Mouse (Mus musculus): Measurements from ENCODE around the gene Mtch2.
A peak's percentile ranks its signal among the peaks of the same experiment; 100 is the strongest.
"Not testable (repeated sequence)": the region's sequence is repeated elsewhere in the genome, so short reads cannot be mapped to it uniquely, and the experiment has no call there.

Mtch2 gene

GRCm38 (mm10) chr2:90864184-90864583 lies 17.2 kb downstream of the Mtch2 start:
- DNase-seq (ENCODE audit: low spot score) = no peak

- DNase-seq (ENCODE audit: low spot score) = peak; percentile 84
These were observed 19.6 kb downstream of the Mtch2 start for GRCm38 (mm10) chr2:90866524-90866923.

GRCm38 (mm10) chr2:90870136-90870601 lies 23.2 kb downstream of the Mtch2 start:
- peak; percentile 67 for DNase-seq (ENCODE audit: low spot score)

GRCm38 (mm10) chr2:90871180-90871961 lies 24.4 kb downstream of the Mtch2 start:
- no peak for DNase-seq (ENCODE audit: low spot score)

- no peak for DNase-seq (ENCODE audit: low spot score)
These were observed 27.1 kb downstream of the Mtch2 start for GRCm38 (mm10) chr2:90874025-90874424.

- DNase-seq (ENCODE audit: low spot score) = no peak
These were observed 28.3 kb downstream of the Mtch2 start for GRCm38 (mm10) chr2:90875239-90875638.

GRCm38 (mm10) chr2:90877584-90878259 lies 30.8 kb downstream of the Mtch2 start:
- DNase-seq (ENCODE audit: low spot score) = no peak

- no peak for DNase-seq (ENCODE audit: low spot score)
These were observed 32.5 kb downstream of the Mtch2 start for GRCm38 (mm10) chr2:90879419-90879818.

- no peak for DNase-seq (ENCODE audit: low spot score)
These were observed 33.3 kb downstream of the Mtch2 start for GRCm38 (mm10) chr2:90880144-90880785.

- no peak for DNase-seq (ENCODE audit: low spot score)
These were observed 34.9 kb downstream of the Mtch2 start for GRCm38 (mm10) chr2:90881824-90882223.

- no peak for DNase-seq (ENCODE audit: low spot score)
These were observed 38.5 kb downstream of the Mtch2 start, which contains the start of gene C1qtnf4 for GRCm38 (mm10) chr2:90885218-90886041. Gene C1qtnf4 (plus strand): TSS chr2:90885860.

- no peak for DNase-seq (ENCODE audit: low spot score)
These were observed 39.5 kb downstream of the Mtch2 start for GRCm38 (mm10) chr2:90886436-90886835.

- DNase-seq (ENCODE audit: low spot score) = no peak
These were observed 40.7 kb downstream of the Mtch2 start for GRCm38 (mm10) chr2:90887627-90888026.

- DNase-seq (ENCODE audit: low spot score) = no peak
These were observed 42.9 kb downstream of the Mtch2 start for GRCm38 (mm10) chr2:90889550-90890548.

GRCm38 (mm10) chr2:90893673-90894298 lies 46.8 kb downstream of the Mtch2 start:
- peak; percentile 80 for DNase-seq (ENCODE audit: low spot score)

- DNase-seq (ENCODE audit: low spot score) = not testable (repeated sequence)
These were observed 47.3 kb downstream of the Mtch2 start for GRCm38 (mm10) chr2:90894299-90894677.

GRCm38 (mm10) chr2:90903398-90903797 lies 56.4 kb downstream of the Mtch2 start:
- no peak for DNase-seq (ENCODE audit: low spot score)

- peak; percentile 91 for DNase-seq (ENCODE audit: low spot score)
These were observed 57.3 kb downstream of the Mtch2 start, which contains the start of the genes Kbtbd4 and Ndufs3 for GRCm38 (mm10) chr2:90904076-90904855. Gene Kbtbd4 (plus strand): TSS chr2:90904740. Gene Ndufs3 (minus strand): TSS chr2:90904827.

GRCm38 (mm10) chr2:90904856-90905224 lies 57.9 kb downstream of the Mtch2 start:
- peak; percentile 51 for DNase-seq (ENCODE audit: low spot score)
